Mouse (Mus musculus) small intestine, adult 2 months (tissue): ENCODE results near the gene Kmt2a. TPM values are rescaled to one million over a fixed set of nuclear protein-coding genes. Genes with fewer than 3 reads are reported as not detected.
A peak's percentile ranks its signal among the peaks of the same experiment; 100 is the strongest.

Source experiments
- H3K27ac ChIP-seq: fragments of 200-500 bp; 2 replicates; pipeline ENCODE4 v1.5.1; 2012; ENCODE audit warnings: low read depth, low read length, control low read depth, inconsistent platforms; ENCODE audit not compliant: insufficient read depth
- H3K27me3 ChIP-seq: fragments of 200-500 bp; 2 replicates; pipeline ENCODE4 v1.6.1; 2012; ENCODE audit warnings: mild to moderate bottlenecking, moderate library complexity, low read length, inconsistent platforms; ENCODE audit not compliant: control insufficient read depth, insufficient read depth
- H3K36me3 ChIP-seq: fragments of 200-500 bp; 2 replicates; pipeline ENCODE4 v1.6.1; 2012; ENCODE audit warnings: mild to moderate bottlenecking, low read length, control low read depth, inconsistent platforms; ENCODE audit not compliant: control insufficient read depth, insufficient read depth
- H3K4me1 ChIP-seq: fragments of 200-500 bp; 2 replicates; pipeline ENCODE4 v1.6.1; 2012; ENCODE audit warnings: low read length, inconsistent platforms, mixed read lengths; ENCODE audit not compliant: control insufficient read depth, insufficient read depth, insufficient read length
- H3K4me3 ChIP-seq: fragments of 200-500 bp; 2 replicates; pipeline ENCODE4 v1.5.1; 2012; ENCODE audit warnings: low read depth, mild to moderate bottlenecking, control low read depth, inconsistent platforms, low read length, moderate library complexity
- CTCF ChIP-seq: fragments of 200-500 bp; IDR thresholded peaks from 2 replicates; pipeline ENCODE4 v1.5.1; 2012; ENCODE audit warnings: low read depth, mild to moderate bottlenecking, control low read depth, inconsistent platforms, low read length, moderate library complexity, mixed read lengths; ENCODE audit not compliant: insufficient replicate concordance, insufficient read length; ENCODE audit errors: extremely low read depth
- POLR2A ChIP-seq: fragments of 200-500 bp; IDR thresholded peaks from 2 replicates; pipeline ENCODE4 v1.6.1; 2012; ENCODE audit warnings: low read depth, mild to moderate bottlenecking, control low read depth, inconsistent platforms, low read length, moderate library complexity
- WGBS: fragments of 180-500 bp; shearing (Covaris S2); methylation state at CpG from one replicate; pipeline ENCODE4 v1.1.7; 2018; 5-methylcytosine and 5-hydroxymethylcytosine counted together
- polyA plus RNA-seq: library from polyadenylated mRNA; depleted of rRNA; stranded (reverse); fragments of >200 nt; gene quantifications from 2 replicates; pipeline ENCODE4 v1.2.3, GENCODE M21; 2012; rRNA removed

Gene Kmt2a
- 6.8 and 12.2 TPM in 2 replicates for polyA plus RNA-seq

DNA sequence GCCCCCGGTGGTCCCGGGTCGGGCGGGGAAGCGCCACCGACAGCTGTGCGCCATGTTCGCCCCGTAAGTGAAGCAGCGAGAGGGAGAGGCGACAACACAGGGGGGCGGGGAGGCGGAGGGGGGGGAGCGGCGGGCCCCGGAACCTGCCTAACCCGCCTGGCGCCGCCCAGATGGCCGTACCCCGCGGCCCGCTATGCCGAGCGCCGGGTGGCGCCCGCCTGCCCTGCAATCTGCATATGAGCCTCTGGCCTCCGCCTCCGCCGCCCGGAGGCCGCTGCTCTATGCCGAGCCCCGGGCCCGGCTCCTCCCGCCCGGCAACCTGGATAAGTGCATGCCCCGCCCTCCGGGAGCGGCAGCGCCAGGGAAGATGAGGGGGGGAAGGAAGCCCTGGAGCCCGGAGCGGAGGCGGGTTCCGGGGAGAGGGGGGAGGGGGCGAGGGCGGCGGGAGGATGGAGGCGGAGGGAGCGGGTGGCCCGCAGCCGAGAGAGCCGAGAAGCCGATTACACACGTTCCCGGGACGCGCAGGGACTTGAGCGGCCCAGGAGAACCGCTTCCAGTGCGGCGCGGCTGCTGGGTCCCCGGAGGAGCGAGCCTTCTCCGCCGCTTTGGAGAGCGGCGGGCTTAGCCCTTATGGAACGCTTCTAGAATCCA, at the start of gene Kmt2a:
Gene Kmt2a, minus strand, starts transcription at position 76 of the 651 bp plus-strand sequence.
- Histone ChIP-seq H3K27ac (peak within 1 kb of the TSS; percentile 76), H3K4me3 (peak within 1 kb of the TSS; percentile 100), H3K36me3 (0 out of 2 replicates have a peak, but pooled peaks cover 1% of the 10 kb centered on the region), H3K27me3 (no peaks in the 10 kb centered on the region), H3K4me1 (peaks cover 8% of the 10 kb centered on the region; the same call in 1 of the 2 replicates)
- TF ChIP-seq CTCF (no peak), POLR2A (no peak; the same call in 1 of the 2 replicates)
- WGBS, result under 1% methylated on average over 57 of the region's 71 CpGs

DNA sequence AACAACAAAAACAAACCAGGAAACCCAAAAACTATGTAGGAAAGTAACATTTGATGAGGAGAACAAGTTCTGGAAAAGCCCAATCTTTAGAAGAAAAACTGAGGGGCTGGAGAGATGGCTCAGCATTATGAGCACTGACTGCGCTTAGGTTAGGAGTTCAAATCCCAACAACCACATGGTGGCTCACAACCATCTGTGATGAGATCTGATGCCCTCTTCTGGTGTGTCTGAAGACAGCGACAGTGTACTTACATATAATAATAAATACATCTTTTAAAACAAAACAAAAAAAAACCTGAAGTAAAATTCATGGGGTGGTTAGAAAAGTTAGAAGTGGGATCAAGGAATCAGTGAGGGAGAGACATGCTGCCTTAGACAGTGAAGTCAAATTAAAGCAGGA, 40.4 kb upstream of the Kmt2a start:
- Histone ChIP-seq H3K4me3 (no peak overlapping the region), H3K27me3 (no peaks in the 10 kb centered on the region), H3K27ac (no peak overlapping the region), H3K36me3 (peaks cover 3% of the 10 kb centered on the region), H3K4me1 (no peaks in the 10 kb centered on the region)
- TF ChIP-seq POLR2A (no peak), CTCF (no peak)
- 83% methylated on average over 2 of the region's 2 CpGs for WGBS

DNA sequence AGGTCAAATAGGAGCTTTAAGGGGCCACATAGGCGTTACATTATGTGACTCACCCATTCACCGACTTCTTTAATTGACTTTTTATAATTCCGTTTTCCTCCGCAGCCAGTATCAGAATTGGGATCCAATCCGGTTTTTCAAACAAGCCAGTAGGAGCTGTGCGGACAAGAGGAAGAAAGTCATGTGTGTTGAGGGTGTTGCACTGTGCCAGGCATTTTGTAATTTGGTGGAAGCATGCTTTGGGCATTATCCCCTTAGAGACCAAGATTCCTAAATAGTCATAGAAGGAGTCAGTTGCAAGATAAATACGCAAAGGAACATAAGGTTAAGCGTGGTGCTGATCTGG, 40.0 kb upstream of the Kmt2a start:
- Histone ChIP-seq H3K4me3 (peak overlapping the region; percentile 97; the same call in 1 of the 2 replicates), H3K27me3 (no peaks in the 10 kb centered on the region), H3K4me1 (no peaks in the 10 kb centered on the region), H3K27ac (peak overlapping the region; percentile 77), H3K36me3 (peaks cover 3% of the 10 kb centered on the region)
- 1% methylated on average over 8 of the region's 8 CpGs for WGBS
- TF ChIP-seq POLR2A (no peak), CTCF (no peak)

DNA sequence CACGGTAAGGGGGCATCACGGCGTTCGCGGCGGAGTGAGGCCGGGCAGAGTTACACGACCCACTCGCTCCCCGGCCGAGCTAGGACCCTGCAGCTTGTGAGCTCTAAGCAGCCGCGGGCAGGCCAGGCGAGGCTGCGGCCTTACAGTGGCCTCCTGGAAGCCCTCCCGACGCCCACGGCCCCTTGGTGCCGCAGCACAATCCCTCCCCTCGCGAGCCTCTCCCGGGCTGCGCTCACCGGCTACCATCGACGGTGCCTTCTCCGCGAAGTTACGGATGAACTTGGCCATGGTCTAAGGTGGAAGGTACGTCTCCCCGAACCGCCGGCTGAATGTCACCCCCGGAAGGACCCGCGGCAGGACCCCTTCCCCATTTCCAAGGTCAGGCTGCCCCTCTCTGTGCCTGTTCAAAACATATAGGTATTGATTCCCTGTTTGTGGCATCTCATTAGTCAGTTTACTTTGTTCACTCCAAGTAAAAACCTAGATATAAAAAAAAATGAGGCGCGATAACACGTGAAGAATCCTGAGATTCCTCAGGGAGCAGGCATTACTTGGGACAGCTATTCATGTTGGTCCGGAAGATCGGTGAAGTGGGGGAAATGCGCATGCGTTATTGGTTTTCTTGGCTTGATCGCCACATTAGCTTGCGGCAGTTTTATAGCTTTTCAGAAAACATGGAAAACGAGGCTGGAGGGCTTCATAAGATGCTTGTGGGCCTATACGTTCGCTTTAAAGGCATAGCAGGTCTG, 39.5 kb upstream of the Kmt2a start, which contains the start of gene Atp5l:
Gene Atp5l, minus strand, starts transcription at position 369 of the 749 bp plus-strand sequence.
- Histone ChIP-seq H3K4me1 (no peaks in the 10 kb centered on the region), H3K36me3 (no peaks in the 10 kb centered on the region; the same call in 1 of the 2 replicates), H3K4me3 (peak within 1 kb of the TSS; percentile 97), H3K27ac (peak within 1 kb of the TSS; percentile 77), H3K27me3 (no peaks in the 10 kb centered on the region)
- WGBS, result under 1% methylated on average over 48 of the region's 48 CpGs
- TF ChIP-seq CTCF (no peak), POLR2A (peak; percentile 38; the same call in 1 of the 2 replicates)

DNA sequence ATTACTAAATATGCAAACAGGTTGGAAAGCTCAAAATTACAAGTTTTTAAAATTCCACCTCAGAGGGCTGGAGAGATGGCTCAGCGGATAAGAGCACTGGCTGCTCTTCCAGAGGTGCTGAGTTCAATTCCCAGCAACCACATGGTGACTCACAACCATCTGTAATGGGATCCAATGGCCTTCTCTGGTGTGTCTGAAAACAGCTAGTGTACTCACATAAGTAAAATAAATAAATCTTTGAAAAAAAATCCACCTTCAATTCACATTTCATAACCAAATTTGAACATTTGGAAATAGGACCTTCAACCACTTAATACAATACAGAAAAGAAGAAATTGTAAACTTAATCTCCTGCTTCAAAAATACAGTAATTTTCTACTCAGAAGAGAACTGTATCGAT, 38.5 kb upstream of the Kmt2a start:
- H3K4me1 ChIP-seq, result no peaks in the 10 kb centered on the region
- 20% methylated on average over 2 of the region's 2 CpGs for WGBS
- peak overlapping the region; percentile 97 for H3K4me3 ChIP-seq
- H3K27ac ChIP-seq, result peak overlapping the region; percentile 77
- H3K36me3 ChIP-seq, result no peaks in the 10 kb centered on the region
- TF ChIP-seq POLR2A (no peak), CTCF (no peak)
- H3K27me3 ChIP-seq, result no peaks in the 10 kb centered on the region

DNA sequence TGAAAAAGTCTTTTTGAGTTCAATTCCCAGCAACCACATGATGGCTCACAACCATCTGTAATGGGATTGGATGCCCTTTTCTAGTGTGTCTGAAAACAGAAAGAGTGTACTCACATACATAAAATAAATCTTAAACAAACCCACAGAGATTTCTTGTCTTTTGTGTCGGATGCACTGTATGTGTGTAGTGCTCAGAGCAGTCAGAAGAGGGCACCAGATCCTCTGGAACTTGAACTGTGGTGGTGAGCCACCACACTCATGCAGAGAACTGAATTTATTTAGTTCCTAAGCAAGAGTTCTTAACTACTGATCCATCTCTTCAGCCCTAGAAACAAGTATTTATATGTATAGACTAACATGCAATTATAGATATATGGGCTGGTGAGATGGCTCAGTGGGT, 35.1 kb upstream of the Kmt2a start:
- TF ChIP-seq CTCF (peak; percentile 20; the same call in 1 of the 2 replicates), POLR2A (no peak)
- 19% methylated on average over 1 of the region's 1 CpGs for WGBS
- Histone ChIP-seq H3K4me3 (no peak overlapping the region), H3K36me3 (peaks cover 10% of the 10 kb centered on the region), H3K4me1 (peaks cover 5% of the 10 kb centered on the region; the same call in 1 of the 2 replicates), H3K27ac (no peak overlapping the region), H3K27me3 (no peaks in the 10 kb centered on the region)

DNA sequence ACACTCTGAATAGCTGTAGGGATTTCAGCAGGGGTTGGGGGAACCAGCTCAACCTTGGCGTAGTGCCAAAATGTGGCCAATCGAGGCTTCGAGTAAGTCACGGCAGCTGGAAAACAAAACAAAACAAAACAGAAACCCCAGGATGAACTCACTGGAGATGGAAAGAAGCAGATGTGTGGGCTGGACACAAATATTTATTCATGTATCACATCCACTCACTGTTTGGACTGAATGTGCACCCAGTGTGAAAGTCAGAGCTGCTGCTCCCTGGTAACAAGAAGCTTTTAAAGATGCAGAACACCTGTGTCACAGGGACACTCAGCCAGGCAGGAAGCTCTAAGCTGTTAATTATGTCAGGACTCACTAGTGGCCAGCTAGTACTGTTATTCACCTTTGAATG, 33.6 kb upstream of the Kmt2a start:
- 20% methylated on average over 4 of the region's 4 CpGs for WGBS
- TF ChIP-seq CTCF, result no peak
- no peak for TF ChIP-seq POLR2A
- H3K27me3 ChIP-seq, result no peaks in the 10 kb centered on the region
- no peak overlapping the region for H3K4me3 ChIP-seq
- peaks cover 15% of the 10 kb centered on the region for H3K36me3 ChIP-seq
- peaks cover 5% of the 10 kb centered on the region; the same call in 1 of the 2 replicates for H3K4me1 ChIP-seq
- H3K27ac ChIP-seq, result no peak overlapping the region
